24 mouse cellular contexts compared by ENCODE assay signal in the genomic region with DNA sequence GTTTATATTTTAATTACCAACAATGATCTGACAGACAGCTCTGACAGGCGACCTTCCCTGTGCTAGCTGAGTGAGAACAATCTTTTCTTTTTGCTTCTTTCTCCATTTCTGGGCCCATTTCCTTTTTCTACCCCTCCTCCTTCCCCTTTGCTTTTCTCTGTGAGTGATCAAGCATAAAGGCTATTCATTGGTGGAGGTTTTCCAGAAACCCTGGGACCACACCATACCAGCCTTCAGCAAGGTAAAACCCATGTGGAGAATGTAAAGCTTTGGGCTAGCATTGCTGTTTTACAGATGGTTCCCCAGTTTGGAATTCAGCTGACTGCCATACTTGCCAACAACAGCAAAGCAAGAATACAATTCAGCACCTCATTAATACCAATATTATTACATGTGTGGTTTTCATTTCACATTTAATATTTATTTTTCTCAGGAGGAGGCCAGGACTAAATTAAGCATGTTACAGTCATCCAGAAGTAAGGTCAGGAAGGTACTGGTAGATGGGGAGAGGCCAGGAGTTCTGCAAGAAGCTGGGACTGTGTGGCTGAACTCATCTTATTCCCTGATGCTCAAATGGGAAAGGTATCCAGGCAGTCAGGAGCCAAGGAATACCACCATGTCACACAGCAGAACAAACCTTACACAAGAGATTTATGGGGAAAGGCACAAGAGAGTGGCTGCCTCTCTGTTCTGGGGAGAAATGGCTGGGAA. TPM values are rescaled to one million over a fixed set of nuclear protein-coding genes. Genes with fewer than 3 reads are reported as not detected.
DNase-seq lines count a peak whose midpoint lies in the region; ATAC-seq and TF ChIP-seq lines count a peak whose summit lies in the region.
"Had no signal": no experiment of that assay in that cellular context is flagged by ENCODE, and none has a peak within 500 bp of the region (broad histone marks: within the 10 kb centered on the region; RNA-seq: fewer than 3 reads in every experiment).

No protein-coding gene starts in this region.

- no peak overlapping the region for H3K4me3 ChIP-seq in embryonic facial prominence, embryonic 14.5 days (ENCODE audit: low read depth, low read length)
- H3K4me3 ChIP-seq in embryonic facial prominence, embryonic 10.5 days: no peak overlapping the region
- no peak overlapping the region for H3K4me3 ChIP-seq in limb, embryonic 13.5 days
- H3K4me3 ChIP-seq in limb, embryonic 10.5 days: no peak overlapping the region
- no peak overlapping the region for H3K4me3 ChIP-seq in embryonic fibroblast, embryonic 13.5 days (ENCODE audit: insufficient read depth, low read length)
- no peak overlapping the region for H3K4me3 ChIP-seq in forebrain, embryonic 16.5 days (replicated peaks; ENCODE audit: low read length)
- H3K4me3 ChIP-seq: gastrocnemius, adult 2 months; kidney, embryonic 15.5 days; midbrain, embryonic 10.5 days had no signal

- H3K9me3 ChIP-seq in embryonic facial prominence, embryonic 14.5 days (ENCODE audit: control insufficient read depth, low read length): no peaks in the 10 kb centered on the region
- no peaks in the 10 kb centered on the region for H3K9me3 ChIP-seq in embryonic facial prominence, embryonic 10.5 days
- no peaks in the 10 kb centered on the region for H3K9me3 ChIP-seq in limb, embryonic 13.5 days
- no peaks in the 10 kb centered on the region for H3K9me3 ChIP-seq in limb, embryonic 10.5 days (replicated peaks)
- H3K9me3 ChIP-seq in forebrain, embryonic 16.5 days (ENCODE audit: control insufficient read depth, low read length): no peaks in the 10 kb centered on the region
- H3K9me3 ChIP-seq: G1E; kidney, embryonic 15.5 days; midbrain, embryonic 10.5 days had no signal

- 25% methylated on average over 1 of the region's 1 CpGs for WGBS in embryonic facial prominence, embryonic 14.5 days
- 35% methylated on average over 1 of the region's 1 CpGs for WGBS in embryonic facial prominence, embryonic 10.5 days
- WGBS in limb, embryonic 13.5 days: 38% methylated on average over 1 of the region's 1 CpGs
- 57% methylated on average over 1 of the region's 1 CpGs for WGBS in limb, embryonic 10.5 days
- WGBS in forebrain, embryonic 16.5 days: 11% methylated on average over 1 of the region's 1 CpGs

- no peak for TF ChIP-seq POLR2A in embryonic fibroblast, embryonic 13.5 days (IDR thresholded peaks at IDR 0.05; ENCODE audit: low read depth, low read length)

- peak; percentile 4 for DNase-seq in embryonic facial prominence, embryonic 14.5 days (ENCODE audit: low spot score)
- no peak for DNase-seq in embryonic facial prominence, embryonic 10.5 days (ENCODE audit: low spot score)
- DNase-seq in limb, embryonic 10.5 days (ENCODE audit: low spot score): no peak
- DNase-seq in ovary, adult 18-20 months (ENCODE audit: low spot score): no peak
- DNase-seq in testis, postnatal 14 days (ENCODE audit: low spot score): no peak
- DNase-seq: cerebellum, adult 11-12 months; cerebellum, postnatal 25 days; embryo, embryonic 11 days; gastrocnemius, adult 2 months; kidney, postnatal 36 days; layer of hippocampus, postnatal 36 days; liver, postnatal 0 days; lung, postnatal 10 days; thymus, postnatal 36 days had no signal

- H3K4me1 ChIP-seq in embryonic facial prominence, embryonic 14.5 days (ENCODE audit: control insufficient read depth, insufficient read depth, low read length): no peaks in the 10 kb centered on the region
- no peaks in the 10 kb centered on the region for H3K4me1 ChIP-seq in embryonic facial prominence, embryonic 10.5 days
- no peaks in the 10 kb centered on the region for H3K4me1 ChIP-seq in limb, embryonic 13.5 days
- H3K4me1 ChIP-seq in limb, embryonic 10.5 days: no peaks in the 10 kb centered on the region
- no peaks in the 10 kb centered on the region for H3K4me1 ChIP-seq in embryonic fibroblast, embryonic 13.5 days (ENCODE audit: control insufficient read depth, insufficient read depth, low read length)
- H3K4me1 ChIP-seq in forebrain, embryonic 16.5 days (replicated peaks; ENCODE audit: control insufficient read depth, insufficient read depth, low read length): no peaks in the 10 kb centered on the region
- H3K4me1 ChIP-seq: kidney, embryonic 15.5 days had no signal

- H3K27me3 ChIP-seq in embryonic facial prominence, embryonic 14.5 days (replicated peaks; ENCODE audit: control insufficient read depth, insufficient read depth, low read length): peaks cover 18% of the 10 kb centered on the region
- H3K27me3 ChIP-seq in embryonic facial prominence, embryonic 10.5 days (replicated peaks; ENCODE audit: low read depth, poor library complexity, severe bottlenecking): peaks cover 92% of the 10 kb centered on the region
- H3K27me3 ChIP-seq in limb, embryonic 13.5 days: peaks cover 30% of the 10 kb centered on the region
- peaks cover 99% of the 10 kb centered on the region for H3K27me3 ChIP-seq in limb, embryonic 10.5 days (ENCODE audit: low read depth, poor library complexity, severe bottlenecking)
- no peaks in the 10 kb centered on the region for H3K27me3 ChIP-seq in forebrain, embryonic 16.5 days (replicated peaks; ENCODE audit: control insufficient read depth, insufficient read depth, low read length)
- H3K27me3 ChIP-seq: CH12.LX had no signal

- no peak for TF ChIP-seq CTCF in embryonic fibroblast, embryonic 13.5 days (IDR thresholded peaks at IDR 0.05; ENCODE audit: borderline replicate concordance, insufficient read depth, low read length)

- no peak overlapping the region for H3K9ac ChIP-seq in embryonic facial prominence, embryonic 14.5 days (ENCODE audit: low read depth, low read length)
- H3K9ac ChIP-seq in limb, embryonic 13.5 days: no peak overlapping the region
- no peak overlapping the region for H3K9ac ChIP-seq in forebrain, embryonic 16.5 days (replicated peaks; ENCODE audit: low read depth, low read length)
- H3K9ac ChIP-seq: kidney, embryonic 15.5 days; liver, postnatal 0 days had no signal

- ATAC-seq in embryonic facial prominence, embryonic 14.5 days (ENCODE audit: low read depth): peak; percentile 41; the same call in 1 of the 2 replicates
- peak; percentile 86 for ATAC-seq in limb, embryonic 13.5 days (ENCODE audit: low FRiP score, low read depth)
- ATAC-seq in forebrain, embryonic 16.5 days: 0 out of 2 replicates have a peak, but pooled peaks have one; percentile 55
- ATAC-seq: intestine, postnatal 0 days; liver, postnatal 0 days; Patski had no signal

- no peak overlapping the region for H3K27ac ChIP-seq in embryonic facial prominence, embryonic 14.5 days (replicated peaks; ENCODE audit: low read depth, low read length)
- H3K27ac ChIP-seq in embryonic facial prominence, embryonic 10.5 days (replicated peaks): no peak overlapping the region
- peak overlapping the region; percentile 44; the same call in 1 of the 2 replicates for H3K27ac ChIP-seq in limb, embryonic 13.5 days
- H3K27ac ChIP-seq in limb, embryonic 10.5 days: no peak overlapping the region
- peak overlapping the region; percentile 26; the same call in 1 of the 2 replicates for H3K27ac ChIP-seq in embryonic fibroblast, embryonic 13.5 days (ENCODE audit: insufficient read depth, low read length)
- H3K27ac ChIP-seq in forebrain, embryonic 16.5 days (ENCODE audit: low read length): no peak overlapping the region
- H3K27ac ChIP-seq: gastrocnemius, adult 2 months; kidney, embryonic 15.5 days; midbrain, embryonic 10.5 days had no signal

- no peak overlapping the region for H3K4me2 ChIP-seq in embryonic facial prominence, embryonic 14.5 days (ENCODE audit: low read depth, low read length)
- no peak overlapping the region for H3K4me2 ChIP-seq in limb, embryonic 13.5 days (replicated peaks)
- no peak overlapping the region for H3K4me2 ChIP-seq in forebrain, embryonic 16.5 days (ENCODE audit: low read length)
- H3K4me2 ChIP-seq: kidney, embryonic 15.5 days; liver, embryonic 11.5 days had no signal

- no peaks in the 10 kb centered on the region for H3K36me3 ChIP-seq in embryonic facial prominence, embryonic 14.5 days (ENCODE audit: control insufficient read depth, insufficient read depth, low read length)
- H3K36me3 ChIP-seq in embryonic facial prominence, embryonic 10.5 days (replicated peaks): no peaks in the 10 kb centered on the region
- H3K36me3 ChIP-seq in limb, embryonic 13.5 days: no peaks in the 10 kb centered on the region
- H3K36me3 ChIP-seq in limb, embryonic 10.5 days: no peaks in the 10 kb centered on the region
- no peaks in the 10 kb centered on the region for H3K36me3 ChIP-seq in forebrain, embryonic 16.5 days (ENCODE audit: control insufficient read depth, insufficient read depth)
- H3K36me3 ChIP-seq: G1E; kidney, embryonic 15.5 days; midbrain, embryonic 10.5 days had no signal

RNA-seq across cellular contexts. Expression of gene Adgrg2, which starts 38.4 kb away (rescaled TPM):
- polyA plus RNA-seq in embryonic facial prominence, embryonic 14.5 days (2014; fragmentation: Nextera tagmentation; extraction: Ambion mirVana): 4.1 and 7.0 TPM in 2 replicates
- 0.48 and 0.57 TPM in 2 replicates for polyA plus RNA-seq in embryonic facial prominence, embryonic 10.5 days (2016; fragmentation: Nextera tagmentation; extraction: Ambion mirVana)
- polyA plus RNA-seq in limb, embryonic 13.5 days (2015; fragmentation: Nextera tagmentation; extraction: Ambion mirVana): 9.8 and 12.2 TPM in 2 replicates
- polyA plus RNA-seq in limb, embryonic 10.5 days (2016; fragmentation: Nextera tagmentation; extraction: Ambion mirVana): 0.06 and 0.36 TPM in 2 replicates
- 7.0 and 17.8 TPM in 2 replicates for polyA plus RNA-seq in embryonic fibroblast, embryonic 13.5 days (2011; ENCODE audit: insufficient read length, low read depth, missing spikeins)
- 0.67 and 0.95 TPM in 2 replicates for polyA plus RNA-seq in forebrain, embryonic 16.5 days (2015; fragmentation: Nextera tagmentation; extraction: Ambion mirVana)
- polyA plus RNA-seq: G1E had no signal

Comparison
In these comparisons a context has a peak if more than half of its experiments do, and no peak if none do; other contexts are left out.
1. H3K27ac ChIP-seq: peak in limb, embryonic 13.5 days (single experiment) and embryonic fibroblast, embryonic 13.5 days (single experiment); none in embryonic facial prominence, embryonic 14.5 days (single experiment), embryonic facial prominence, embryonic 10.5 days (single experiment), limb, embryonic 10.5 days (single experiment) and forebrain, embryonic 16.5 days (single experiment).
2. Peak in every context shown above with its lines, with median percentiles within 50 percentile points of each other: ATAC-seq.